Mouse (Mus musculus): ENCODE measurements around the gene Hist1h2bn.
"Not testable (repeated sequence)": the region's sequence is repeated elsewhere in the genome, so short reads cannot be mapped to it uniquely, and the experiment has no call there.

The Hist1h2bn gene

GRCm38 (mm10) chr13:21781639-21782038, 27.7 kb downstream of the Hist1h2bn start:
- DNase-seq (ENCODE audit: low read depth, low spot score) = peak; percentile 24

- DNase-seq (ENCODE audit: low read depth, low spot score) = peak; percentile 66
Measured at GRCm38 (mm10) chr13:21782361-21783254, 28.7 kb downstream of the Hist1h2bn start.

DNA sequence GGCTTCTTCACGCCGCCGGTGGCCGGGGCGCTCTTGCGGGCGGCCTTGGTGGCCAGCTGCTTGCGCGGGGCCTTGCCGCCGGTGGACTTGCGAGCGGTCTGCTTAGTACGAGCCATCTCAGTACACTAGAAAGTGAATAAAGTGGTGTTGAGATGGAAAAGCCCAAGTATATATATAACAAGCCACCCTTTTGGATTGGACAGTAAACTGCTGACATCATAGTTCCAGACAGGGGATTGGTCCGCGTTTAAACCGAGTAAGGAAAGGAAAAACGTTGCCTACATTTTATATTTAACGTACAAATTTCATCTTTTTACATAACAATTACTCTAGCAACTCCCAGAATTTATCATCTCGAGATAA, 29.3 kb downstream of the Hist1h2bn start, which contains the start of gene Hist1h3i:
TSS of gene Hist1h3i (minus strand) at position 116 of the 363 bp plus-strand sequence.
- DNase-seq (ENCODE audit: low read depth, low spot score) = peak; percentile 92

DNA sequence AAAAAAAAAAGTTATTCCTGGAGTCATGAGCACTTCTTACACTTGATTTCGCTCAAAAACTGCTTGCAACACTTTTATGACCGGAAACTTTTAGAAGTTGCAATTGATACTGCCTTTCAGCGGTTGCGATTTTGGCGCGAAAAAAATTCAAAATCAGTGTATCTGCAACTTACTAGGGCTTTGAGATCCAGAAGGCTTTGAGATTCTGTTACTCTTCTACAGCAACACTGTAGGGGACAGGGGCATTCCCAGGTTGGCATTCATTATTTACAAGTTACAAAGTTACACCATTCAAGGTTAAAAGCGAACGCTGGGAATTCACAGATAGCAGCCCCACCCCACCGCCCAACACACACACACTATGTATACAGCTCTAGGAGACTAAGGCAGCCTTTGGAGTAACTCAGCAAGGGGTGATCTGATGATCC, 29.8 kb downstream of the Hist1h2bn start:
- peak; percentile 63 for DNase-seq (ENCODE audit: low read depth, low spot score)

- DNase-seq (ENCODE audit: low read depth, low spot score) = no peak
Measured at GRCm38 (mm10) chr13:21784311-21784710, 30.4 kb downstream of the Hist1h2bn start.

DNA sequence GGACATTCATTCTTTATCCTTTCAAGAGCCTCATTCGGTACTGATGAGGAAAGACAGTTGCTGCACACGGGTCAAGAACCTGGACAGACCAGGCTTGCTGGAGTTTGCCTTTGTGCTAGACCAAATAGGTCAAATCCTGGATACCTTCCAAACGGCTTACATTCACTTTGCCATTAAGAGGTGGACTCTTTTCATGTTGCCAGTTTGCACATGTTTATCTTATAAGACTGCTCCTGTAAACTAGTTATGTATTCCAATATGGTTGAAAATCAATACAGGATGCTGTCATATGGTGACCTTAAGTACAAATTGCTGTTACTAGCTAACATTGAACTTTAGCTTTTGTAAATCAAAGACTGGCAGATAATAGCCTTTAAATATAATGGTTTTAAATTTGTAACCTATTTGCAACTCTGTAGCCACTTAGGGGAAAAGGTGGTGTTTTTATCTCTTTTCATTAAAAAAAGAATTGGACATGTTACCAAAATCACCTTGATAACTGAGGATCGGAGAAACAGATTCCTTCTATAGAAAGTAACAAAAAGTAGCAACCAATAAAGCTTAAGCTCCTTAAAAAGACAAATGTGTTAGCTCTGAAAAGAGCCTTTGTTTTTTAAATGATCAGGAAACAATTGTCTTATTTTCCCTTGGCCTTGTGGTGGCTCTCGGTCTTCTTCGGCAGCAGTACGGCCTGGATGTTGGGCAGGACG, 32.4 kb downstream of the Hist1h2bn start:
- peak; percentile 52 for DNase-seq (ENCODE audit: low read depth, low spot score)

DNA sequence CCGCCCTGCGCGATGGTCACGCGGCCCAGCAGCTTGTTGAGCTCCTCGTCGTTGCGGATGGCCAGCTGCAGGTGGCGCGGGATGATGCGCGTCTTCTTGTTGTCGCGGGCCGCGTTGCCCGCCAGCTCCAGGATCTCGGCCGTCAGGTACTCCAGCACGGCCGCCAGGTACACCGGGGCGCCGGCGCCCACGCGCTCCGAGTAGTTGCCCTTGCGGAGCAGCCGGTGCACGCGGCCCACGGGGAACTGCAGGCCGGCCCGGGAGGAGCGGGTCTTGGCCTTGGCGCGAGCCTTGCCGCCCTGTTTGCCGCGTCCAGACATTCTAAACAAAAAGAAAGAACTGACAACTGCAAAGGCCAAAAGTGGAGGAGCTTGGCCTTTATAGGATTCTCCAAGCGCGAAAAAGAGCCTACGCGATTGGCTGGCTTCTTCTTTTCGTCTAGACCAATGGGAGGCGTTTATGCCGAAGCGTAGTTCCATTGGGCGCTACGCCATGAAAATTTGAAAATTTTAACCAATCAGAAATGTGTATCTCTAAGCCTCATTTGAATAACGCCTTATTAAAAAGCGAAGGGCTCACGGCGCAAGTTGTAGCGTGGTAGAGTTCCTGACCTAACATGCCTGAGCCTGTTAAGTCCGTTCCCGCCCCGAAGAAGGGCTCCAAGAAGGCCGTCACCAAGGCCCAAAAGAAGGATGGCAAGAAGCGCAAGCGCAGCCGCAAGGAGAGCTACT, 33.1 kb downstream of the Hist1h2bn start, which contains the start of the genes Hist1h2an and Hist1h2bp:
TSS of gene Hist1h2an (minus strand) at position 320 of the 731 bp plus-strand sequence.
TSS of gene Hist1h2bp (plus strand) at position 563 of the 731 bp plus-strand sequence.
- DNase-seq (ENCODE audit: low read depth, low spot score) = peak; percentile 96

GRCm38 (mm10) chr13:21787760-21788593, 34.1 kb downstream of the Hist1h2bn start:
- DNase-seq (ENCODE audit: low read depth, low spot score) = peak; percentile 43

- no peak for DNase-seq (ENCODE audit: low read depth, low spot score)
Measured at GRCm38 (mm10) chr13:21789925-21790324, 36.0 kb downstream of the Hist1h2bn start.

GRCm38 (mm10) chr13:21790601-21791283, 36.8 kb downstream of the Hist1h2bn start:
- DNase-seq (ENCODE audit: low read depth, low spot score) = no peak

GRCm38 (mm10) chr13:21795584-21795983, 41.7 kb downstream of the Hist1h2bn start:
- no peak for DNase-seq (ENCODE audit: low read depth, low spot score)

DNA sequence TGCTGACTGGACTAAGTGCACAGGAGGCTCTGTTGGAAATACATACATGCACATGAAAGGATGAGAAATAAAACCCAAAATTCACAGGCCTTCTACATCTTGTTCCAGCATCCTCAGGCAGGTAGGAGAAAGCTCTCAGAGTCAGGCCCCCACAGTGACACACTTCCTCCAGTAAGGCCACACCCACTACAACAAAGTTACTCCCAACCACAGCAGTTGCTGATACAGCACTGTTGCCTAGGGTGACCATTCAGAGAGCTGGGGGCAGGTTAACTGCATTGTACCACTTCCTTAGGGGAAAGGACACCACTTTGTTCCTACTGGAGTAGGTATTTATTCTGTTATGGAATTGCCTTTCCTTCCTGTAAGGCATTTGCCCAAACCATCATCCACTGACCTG, 43.2 kb downstream of the Hist1h2bn start:
- not testable (repeated sequence) for DNase-seq (ENCODE audit: low read depth, low spot score)

GRCm38 (mm10) chr13:21803058-21803457, 49.1 kb downstream of the Hist1h2bn start:
- DNase-seq (ENCODE audit: low read depth, low spot score) = not testable (repeated sequence)

Measured in c-Kit-negative CD71-positive TER-119-positive erythroid progenitor cells, embryonic 14.5 days (primary cell).